Mouse (Mus musculus) heart, postnatal 0 days (tissue): ENCODE results near the gene Nxt1. TPM values are rescaled to one million over a fixed set of nuclear protein-coding genes. Genes with fewer than 3 reads are reported as not detected.

Source experiments
- ATAC-seq: fragments of 200-750 bp; cut with Nextera tagmentation; 2 replicates; pipeline ENCODE4 v1.8.0; 2017; ENCODE audit warnings: low read depth, moderate number of reproducible peaks, moderate library complexity; ENCODE audit not compliant: insufficient read depth
- DNase-seq: peaks from one replicate; pipeline ENCODE4 v3.0.0-alpha.2; 2016; ENCODE audit warnings: low spot score
- H3K27ac ChIP-seq: fragments of 300-500 bp; sonication (generic); 2 replicates; pipeline ENCODE4 v1.5.1; 2014; ENCODE audit warnings: low read depth, mild to moderate bottlenecking
- H3K27me3 ChIP-seq: fragments of 300-500 bp; sonication (generic); 2 replicates; pipeline ENCODE4 v1.6.1; 2014; ENCODE audit warnings: low read length, mixed read lengths; ENCODE audit not compliant: control insufficient read depth, insufficient read depth
- H3K36me3 ChIP-seq: fragments of 300-500 bp; sonication (generic); replicated peaks from 2 replicates; pipeline ENCODE4 v1.6.1; 2014; ENCODE audit warnings: low read length, mixed read lengths; ENCODE audit not compliant: control insufficient read depth, insufficient read depth
- H3K4me1 ChIP-seq: fragments of 300-500 bp; sonication (generic); 2 replicates; pipeline ENCODE4 v1.6.1; 2014; ENCODE audit warnings: antibody characterized with exemption; ENCODE audit not compliant: control insufficient read depth, insufficient read depth
- H3K4me2 ChIP-seq: fragments of 300-500 bp; sonication (generic); 2 replicates; pipeline ENCODE4 v1.6.1; 2014; ENCODE audit warnings: low read depth, mild to moderate bottlenecking, low read length, moderate library complexity
- H3K4me3 ChIP-seq: fragments of 300-500 bp; sonication (generic); 2 replicates; pipeline ENCODE4 v1.5.1; 2014; ENCODE audit warnings: low read depth, low read length
- H3K9ac ChIP-seq: fragments of 300-500 bp; sonication (generic); replicated peaks from 2 replicates; pipeline ENCODE4 v1.6.1; 2014; ENCODE audit warnings: low read depth, low read length, mixed read lengths
- H3K9me3 ChIP-seq: fragments of 300-500 bp; sonication (generic); replicated peaks from 2 replicates; pipeline ENCODE4 v1.6.1; 2016; ENCODE audit warnings: low read length; ENCODE audit not compliant: control insufficient read depth
- CTCF ChIP-seq: IDR thresholded peaks from 2 replicates; pipeline ENCODE4 v1.5.1; 2016; ENCODE audit warnings: antibody characterized with exemption, control low read depth, low read depth
- EP300 ChIP-seq: IDR thresholded peaks from 2 replicates; pipeline ENCODE4 v1.6.1; 2016; ENCODE audit warnings: antibody characterized with exemption, low read depth
- WGBS: fragments of 180-500 bp; shearing (Covaris S2); extraction: QIAGEN DNeasy Blood & Tissue Kit; methylation state at CpG from one replicate; pipeline ENCODE4 v1.1.7; 2014; 5-methylcytosine and 5-hydroxymethylcytosine counted together
- polyA plus RNA-seq: library from polyadenylated mRNA; unstranded; fragments of >200 nt; fragmentation: Nextera tagmentation; extraction: Ambion mirVana; gene quantifications from 2 replicates; pipeline ENCODE4 v1.2.1, GENCODE M21; 2015
- total RNA-seq: library from RNA; depleted of rRNA; stranded (reverse); fragments of >200 nt; gene quantifications from 2 replicates; pipeline ENCODE4 v1.2.3, GENCODE M21; 2014; ENCODE audit warnings: low replicate concordance

Gene Nxt1
- total and polyA plus RNA-seq, 2 experiments from 2014 or later = 28.6 to 38.9 TPM

DNA sequence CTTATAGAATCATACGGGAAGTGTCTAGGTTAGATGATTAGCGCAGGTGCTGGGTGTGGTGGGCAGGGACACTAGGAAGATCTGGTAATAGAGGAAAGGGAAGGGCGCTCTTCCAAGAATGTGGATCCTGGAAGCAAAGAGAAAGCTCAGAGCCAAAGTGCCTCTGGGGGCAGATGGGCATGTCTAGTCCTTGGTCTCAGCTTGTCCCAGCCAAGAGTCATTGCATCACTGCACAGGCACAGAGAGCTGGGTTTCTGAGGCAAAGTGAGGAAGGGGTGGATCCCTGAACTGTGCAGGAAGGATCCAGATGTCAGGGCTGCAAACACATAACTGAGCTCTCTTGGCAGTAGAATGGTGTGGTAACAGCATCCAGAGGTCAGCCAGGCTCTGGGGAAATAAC lies 40.8 kb upstream of the Nxt1 start:
- no peaks in the 10 kb centered on the region for H3K27me3 ChIP-seq
- no peak overlapping the region for H3K4me3 ChIP-seq
- H3K9ac ChIP-seq = no peak overlapping the region
- no peaks in the 10 kb centered on the region for H3K9me3 ChIP-seq
- no peaks in the 10 kb centered on the region for H3K4me1 ChIP-seq
- ATAC-seq (0 out of 2 replicates have a peak, but pooled peaks have one; percentile 19), DNase-seq (no peak)
- TF ChIP-seq EP300 (no peak), CTCF (no peak)
- no peak overlapping the region for H3K27ac ChIP-seq
- WGBS = 83% methylated on average over 3 of the region's 3 CpGs
- H3K4me2 ChIP-seq = no peak overlapping the region
- H3K36me3 ChIP-seq = no peaks in the 10 kb centered on the region

DNA sequence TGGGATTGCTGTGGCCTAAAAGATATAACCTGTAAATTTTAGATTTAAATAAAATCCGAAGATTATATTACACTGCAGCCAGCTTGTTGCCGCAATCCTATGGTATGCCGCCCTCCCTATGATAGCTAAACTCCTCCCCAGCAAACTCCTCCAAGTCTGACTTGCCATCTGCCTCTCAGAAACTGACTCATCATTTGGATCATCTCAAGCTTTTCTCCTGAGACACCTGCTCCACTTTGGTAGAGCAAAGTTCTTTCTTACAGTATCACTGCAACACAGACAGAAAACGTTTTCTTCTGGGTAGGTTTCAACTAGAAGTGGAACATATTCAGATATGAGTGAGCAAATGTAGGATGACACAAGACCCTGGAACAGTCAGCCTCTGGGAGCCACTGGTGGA lies 37.9 kb upstream of the Nxt1 start:
- 68% methylated on average over 4 of the region's 4 CpGs for whole genome bisulfite sequencing
- no peaks in the 10 kb centered on the region for H3K9me3 ChIP-seq
- no peak overlapping the region for H3K27ac ChIP-seq
- H3K36me3 ChIP-seq = no peaks in the 10 kb centered on the region
- TF ChIP-seq CTCF (no peak), EP300 (no peak)
- no peak overlapping the region for H3K4me3 ChIP-seq
- H3K9ac ChIP-seq = no peak overlapping the region
- no peak overlapping the region for H3K4me2 ChIP-seq
- H3K4me1 ChIP-seq = no peaks in the 10 kb centered on the region
- no peak for ATAC-seq
- H3K27me3 ChIP-seq = no peaks in the 10 kb centered on the region
- no peak for DNase-seq

DNA sequence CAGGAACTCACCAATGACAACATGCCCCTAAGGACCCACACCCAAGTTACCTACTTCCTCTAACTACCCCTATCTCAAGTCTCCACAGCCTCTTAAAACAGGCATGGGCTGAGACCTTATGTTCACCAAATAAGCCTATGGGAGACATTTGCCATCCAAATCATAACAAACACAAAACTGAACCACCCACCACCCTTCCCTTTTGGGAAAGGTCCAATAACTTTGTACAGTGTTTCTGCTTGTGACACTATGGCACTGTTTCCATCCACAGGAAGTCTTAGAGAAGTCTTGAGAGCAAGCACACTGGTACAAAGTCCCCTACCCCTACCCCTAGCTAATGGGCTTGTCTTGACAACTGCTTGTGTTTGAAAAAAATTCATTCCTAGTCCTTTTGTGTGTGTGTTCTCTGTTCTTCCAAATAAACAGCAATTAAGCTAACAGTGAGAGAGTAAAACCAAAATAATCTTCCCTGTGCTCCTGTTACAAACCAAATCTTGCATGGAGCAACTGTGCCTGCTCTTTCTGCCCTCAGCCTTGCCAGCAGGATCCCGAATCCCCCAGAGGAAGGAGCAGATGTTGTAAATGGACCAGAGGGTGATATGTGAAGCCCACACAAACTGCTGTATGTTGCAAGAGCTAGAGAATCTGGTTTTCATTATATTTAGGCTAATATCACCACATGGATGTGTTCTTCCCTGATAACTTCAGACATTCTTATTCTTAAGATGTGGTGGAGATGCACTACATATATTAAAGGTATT lies 29.6 kb upstream of the Nxt1 start:
- H3K27me3 ChIP-seq = no peaks in the 10 kb centered on the region
- H3K4me1 ChIP-seq = no peaks in the 10 kb centered on the region
- no peaks in the 10 kb centered on the region for H3K9me3 ChIP-seq
- ATAC-seq = no peak
- H3K27ac ChIP-seq = no peak overlapping the region
- H3K36me3 ChIP-seq = no peaks in the 10 kb centered on the region
- DNase-seq = no peak
- H3K4me3 ChIP-seq = no peak overlapping the region
- 45% methylated on average over 1 of the region's 1 CpGs for WGBS
- H3K4me2 ChIP-seq = no peak overlapping the region
- no peak overlapping the region for H3K9ac ChIP-seq
- no peak for TF ChIP-seq EP300
- TF ChIP-seq CTCF = no peak

DNA sequence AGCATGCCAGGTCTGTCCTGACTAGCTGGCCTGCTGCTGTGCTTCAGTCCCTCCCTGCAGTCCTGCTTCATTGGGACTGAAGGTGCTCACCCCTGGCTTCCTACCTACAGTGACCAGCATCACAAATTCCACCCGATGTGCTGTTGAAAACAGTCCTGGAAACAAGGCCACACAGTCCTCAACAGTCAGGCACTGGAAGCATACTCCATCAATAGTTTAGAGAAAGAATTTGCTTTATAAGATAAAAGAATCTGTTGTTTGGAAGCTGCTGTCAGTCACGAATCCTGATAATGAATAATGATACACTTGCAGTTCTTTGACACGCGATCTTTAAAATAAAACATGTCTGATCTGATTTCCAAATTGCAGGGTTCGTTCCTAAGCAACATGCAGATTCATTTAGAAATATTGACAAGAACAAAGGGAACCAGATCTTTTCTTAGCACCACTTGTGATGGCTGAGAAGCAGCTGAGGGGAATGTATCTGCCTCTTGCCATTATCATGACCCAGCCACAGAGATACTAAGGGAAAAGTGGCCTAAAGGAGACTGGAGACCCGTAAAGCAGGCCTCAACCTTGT lies 27.9 kb upstream of the Nxt1 start:
- Histone ChIP-seq H3K9me3 (no peaks in the 10 kb centered on the region), H3K4me2 (no peak overlapping the region), H3K4me3 (no peak overlapping the region), H3K27me3 (no peaks in the 10 kb centered on the region), H3K36me3 (no peaks in the 10 kb centered on the region), H3K4me1 (no peaks in the 10 kb centered on the region), H3K27ac (no peak overlapping the region), H3K9ac (no peak overlapping the region)
- 71% methylated on average over 6 of the region's 6 CpGs for WGBS
- TF ChIP-seq CTCF = no peak
- no peak for TF ChIP-seq EP300
- ATAC-seq (no peak), DNase-seq (no peak)

DNA sequence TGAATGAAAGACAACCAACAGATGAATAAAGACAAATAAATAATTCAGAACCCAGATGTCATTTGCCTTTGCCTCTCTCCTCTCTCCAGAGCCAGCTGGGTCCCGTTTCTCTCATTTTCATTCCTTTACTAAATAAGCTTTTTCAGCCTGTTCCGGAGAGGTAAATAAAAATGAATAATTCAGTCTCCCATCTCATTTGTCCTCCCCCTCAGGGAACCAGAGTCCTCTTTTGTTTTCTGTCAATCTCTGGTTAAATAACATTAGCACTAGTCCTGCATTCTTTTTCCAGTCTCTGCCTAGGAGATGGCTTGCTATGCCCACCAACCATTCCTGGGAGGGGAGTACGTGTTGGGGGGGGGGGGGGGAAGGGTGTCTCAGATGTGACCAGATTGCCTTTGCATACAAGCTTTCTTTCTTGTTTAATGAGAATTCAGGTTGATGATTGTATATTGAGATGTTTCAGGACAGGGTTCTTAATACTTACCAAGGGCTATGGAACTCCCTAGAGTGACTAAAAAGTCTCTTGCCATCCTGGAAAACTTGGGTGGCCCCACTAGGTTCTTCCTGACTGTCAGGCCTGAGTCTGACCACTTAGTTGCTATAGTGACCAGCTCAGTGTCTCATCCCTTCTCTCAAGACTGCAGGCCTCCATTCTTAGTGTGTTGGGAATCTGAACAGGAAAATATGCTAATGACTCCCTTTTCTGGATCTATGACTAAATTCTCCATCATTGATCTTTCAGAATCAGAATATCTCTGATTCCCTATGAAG lies 21.6 kb upstream of the Nxt1 start:
- no peaks in the 10 kb centered on the region for H3K36me3 ChIP-seq
- H3K27ac ChIP-seq = no peak overlapping the region
- 41% methylated on average over 3 of the region's 3 CpGs for WGBS
- no peaks in the 10 kb centered on the region for H3K4me1 ChIP-seq
- DNase-seq = no peak
- no peaks in the 10 kb centered on the region for H3K27me3 ChIP-seq
- H3K9ac ChIP-seq = no peak overlapping the region
- no peak overlapping the region for H3K4me2 ChIP-seq
- no peak overlapping the region for H3K4me3 ChIP-seq
- TF ChIP-seq CTCF (no peak), EP300 (no peak)
- no peak for ATAC-seq
- no peaks in the 10 kb centered on the region for H3K9me3 ChIP-seq
